Mouse (Mus musculus): Measurements from ENCODE around the gene Fam102a. TPM values are rescaled to one million over a fixed set of nuclear protein-coding genes. Genes with fewer than 3 reads are reported as not detected.

The Fam102a gene
- polyA plus RNA-seq, 1 experiment from 2014 or later, result 7.3 TPM

DNA sequence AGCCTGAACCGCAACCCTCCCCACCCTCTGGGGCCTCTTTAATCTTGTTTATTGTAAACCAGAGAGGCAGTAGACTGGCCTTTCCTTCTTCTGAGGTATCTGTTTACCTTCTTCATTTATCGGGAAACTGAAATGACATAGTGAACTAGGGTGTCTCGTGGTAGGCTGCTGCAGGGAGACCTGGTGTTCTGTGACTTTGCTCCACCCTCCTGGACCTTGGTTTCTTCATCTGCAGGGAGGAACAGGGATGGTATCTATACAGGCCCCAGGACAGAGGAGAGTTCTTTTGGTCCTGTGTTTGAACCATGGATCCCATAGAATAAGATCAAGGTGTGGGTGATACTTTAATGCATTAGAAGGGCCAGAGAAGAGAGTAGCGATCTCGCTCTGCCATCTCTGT lies 16.1 kb downstream of the Fam102a start:
- no peak overlapping the region for H3K27ac ChIP-seq
- WGBS, result 84% methylated on average over 5 of the region's 5 CpGs
- ATAC-seq (replicated peaks), result no peak
- H3K4me1 ChIP-seq, result peaks cover 1% of the 10 kb centered on the region; the same call in 1 of the 2 replicates
- H3K9ac ChIP-seq, result no peak overlapping the region
- no peaks in the 10 kb centered on the region for H3K9me3 ChIP-seq
- H3K4me2 ChIP-seq, result no peak overlapping the region
- no peaks in the 10 kb centered on the region for H3K36me3 ChIP-seq (replicated peaks)
- no peaks in the 10 kb centered on the region for H3K27me3 ChIP-seq (replicated peaks)
- no peak overlapping the region for H3K4me3 ChIP-seq

DNA sequence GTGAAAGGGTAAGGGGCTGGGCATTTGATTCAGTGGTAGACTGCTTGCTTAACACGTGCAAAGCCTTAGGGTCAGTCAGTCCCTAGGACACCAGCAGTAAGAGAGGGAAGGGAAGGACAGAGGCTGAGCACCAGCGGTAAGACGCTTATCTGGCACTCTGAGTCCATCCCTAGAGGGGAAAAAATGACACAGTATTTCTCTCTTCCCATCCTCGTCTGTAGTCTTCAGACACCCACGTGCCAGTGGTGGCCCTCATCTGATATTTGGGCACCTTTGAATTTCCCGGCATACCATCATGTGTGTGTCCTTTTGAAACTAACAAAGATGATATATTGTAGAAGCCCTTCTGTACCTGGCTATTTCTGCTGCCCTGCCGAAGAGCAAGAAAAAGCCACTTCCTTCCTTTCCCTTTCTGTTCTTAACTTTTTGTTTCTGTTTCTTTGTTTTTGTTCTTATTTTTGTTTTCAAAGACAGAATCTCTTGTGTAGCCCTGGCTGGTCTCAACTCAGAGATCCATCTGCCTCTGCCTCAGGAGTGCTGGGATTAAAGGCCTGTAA lies 18.5 kb downstream of the Fam102a start:
- peaks cover 7% of the 10 kb centered on the region; the same call in 1 of the 2 replicates for H3K4me1 ChIP-seq
- no peaks in the 10 kb centered on the region for H3K9me3 ChIP-seq
- 88% methylated on average over 7 of the region's 7 CpGs for WGBS
- H3K9ac ChIP-seq, result no peak overlapping the region
- H3K27ac ChIP-seq, result no peak overlapping the region
- no peak overlapping the region for H3K4me3 ChIP-seq
- no peak for ATAC-seq (replicated peaks)
- H3K4me2 ChIP-seq, result no peak overlapping the region
- no peaks in the 10 kb centered on the region for H3K27me3 ChIP-seq (replicated peaks)
- no peaks in the 10 kb centered on the region for H3K36me3 ChIP-seq (replicated peaks)

DNA sequence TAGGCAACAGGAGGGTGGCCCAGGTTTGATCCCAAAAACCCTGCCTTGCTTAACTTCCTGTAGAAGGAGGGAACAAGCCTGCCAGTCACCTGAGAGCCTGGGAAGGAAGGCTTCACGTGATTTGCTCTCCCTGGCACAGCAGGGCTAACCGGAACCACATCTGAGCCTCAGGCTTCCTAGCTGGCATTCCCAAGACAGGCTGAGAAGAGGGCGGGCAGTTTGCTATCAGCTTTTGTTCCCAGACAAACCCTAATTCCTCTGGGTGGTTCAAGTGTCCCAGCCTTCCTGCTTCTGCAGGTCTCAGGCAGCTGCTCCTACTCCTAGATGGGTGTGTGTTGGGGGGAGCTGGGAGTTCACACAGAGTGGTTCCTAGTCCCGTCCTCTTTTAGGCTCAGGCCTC lies 20.4 kb downstream of the Fam102a start:
- Histone ChIP-seq H3K4me1 (peaks cover 24% of the 10 kb centered on the region), H3K4me2 (no peak overlapping the region), H3K4me3 (no peak overlapping the region), H3K27me3 (replicated peaks) (no peaks in the 10 kb centered on the region), H3K9me3 (no peaks in the 10 kb centered on the region), H3K36me3 (replicated peaks) (no peaks in the 10 kb centered on the region), H3K9ac (no peak overlapping the region), H3K27ac (peak overlapping the region; percentile 7; the same call in 1 of the 2 replicates)
- ATAC-seq (replicated peaks), result no peak
- 42% methylated on average over 4 of the region's 4 CpGs for WGBS

DNA sequence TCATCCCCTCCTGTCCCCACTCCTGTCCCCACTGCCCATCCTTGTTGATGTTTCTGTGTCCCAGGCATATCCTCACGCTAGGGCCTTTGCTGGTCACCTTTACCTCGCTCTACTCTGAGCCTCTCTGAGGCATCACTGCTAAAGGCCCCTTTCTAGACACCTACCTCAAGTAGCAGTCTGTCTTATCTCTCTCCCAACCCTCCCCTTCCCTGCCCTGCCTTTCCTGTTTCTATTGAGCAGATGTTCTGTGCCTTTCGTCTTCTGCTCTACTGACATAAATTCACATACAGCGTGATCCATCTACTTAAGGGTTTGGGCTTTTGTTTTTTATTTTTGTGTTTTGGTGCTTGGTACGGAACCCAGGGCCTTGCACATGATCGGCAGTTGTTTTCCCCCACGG lies 20.9 kb downstream of the Fam102a start:
- H3K9ac ChIP-seq, result no peak overlapping the region
- no peak overlapping the region for H3K4me3 ChIP-seq
- H3K9me3 ChIP-seq, result no peaks in the 10 kb centered on the region
- peak overlapping the region; percentile 31; the same call in 1 of the 2 replicates for H3K27ac ChIP-seq
- no peak overlapping the region for H3K4me2 ChIP-seq
- peaks cover 24% of the 10 kb centered on the region for H3K4me1 ChIP-seq
- WGBS, result 75% methylated on average over 7 of the region's 7 CpGs
- no peaks in the 10 kb centered on the region for H3K36me3 ChIP-seq (replicated peaks)
- H3K27me3 ChIP-seq (replicated peaks), result no peaks in the 10 kb centered on the region
- no peak for ATAC-seq (replicated peaks)

DNA sequence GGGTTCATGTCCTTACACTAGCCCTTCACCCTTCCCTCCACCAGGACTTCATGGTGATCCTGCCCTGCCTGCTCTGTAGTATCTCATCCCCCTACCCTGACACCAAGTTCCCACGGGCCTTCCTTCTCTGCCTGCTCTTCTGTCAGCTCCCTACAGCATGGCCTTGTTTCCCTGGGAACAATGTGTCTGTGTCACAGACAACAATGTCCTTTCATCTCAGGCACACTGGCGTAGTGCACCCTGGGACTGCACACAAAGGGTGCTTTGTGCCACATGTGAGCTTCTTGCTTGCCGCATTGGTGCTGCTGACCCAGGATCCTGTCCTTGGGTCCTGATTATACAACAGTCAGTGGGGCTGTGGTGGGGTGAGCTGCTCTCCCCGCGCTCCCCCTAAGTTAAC lies 24.4 kb downstream of the Fam102a start:
- peak overlapping the region; percentile 72 for H3K27ac ChIP-seq
- H3K27me3 ChIP-seq (replicated peaks), result no peaks in the 10 kb centered on the region
- H3K9ac ChIP-seq, result no peak overlapping the region; the same call in 1 of the 2 replicates
- peaks cover 10% of the 10 kb centered on the region; the same call in 1 of the 2 replicates for H3K36me3 ChIP-seq (replicated peaks)
- peak; percentile 83 for ATAC-seq (replicated peaks)
- no peak overlapping the region for H3K4me2 ChIP-seq
- H3K4me1 ChIP-seq, result peaks cover 24% of the 10 kb centered on the region
- 8% methylated on average over 5 of the region's 5 CpGs for WGBS
- no peak overlapping the region for H3K4me3 ChIP-seq
- H3K9me3 ChIP-seq, result no peaks in the 10 kb centered on the region

DNA sequence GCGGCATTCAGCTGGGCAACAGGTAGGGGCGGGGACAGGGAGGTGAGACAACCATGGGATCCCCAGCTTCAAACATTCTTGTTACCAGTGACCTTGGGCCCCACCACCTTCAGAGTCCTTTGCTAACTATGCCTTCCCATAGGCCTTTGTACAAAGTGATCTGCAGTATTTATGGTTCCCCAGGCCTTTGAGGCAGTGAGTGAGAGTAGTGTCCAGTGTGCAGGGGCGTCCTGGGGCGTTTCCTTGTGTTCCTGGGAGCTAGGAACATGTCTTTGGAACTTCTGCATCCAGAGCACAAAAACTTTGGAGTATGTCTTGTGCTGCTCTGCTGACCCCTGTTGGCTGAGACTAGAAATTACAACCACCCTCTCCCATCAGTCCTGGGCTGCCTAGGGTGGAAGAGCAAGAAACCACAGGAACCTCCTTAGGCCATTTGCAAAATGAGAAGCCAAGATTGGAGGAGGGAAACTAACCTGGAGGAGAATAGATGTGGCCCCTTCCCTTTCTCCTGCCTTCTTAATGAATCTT lies 31.5 kb downstream of the Fam102a start:
- peaks cover 28% of the 10 kb centered on the region for H3K36me3 ChIP-seq (replicated peaks)
- WGBS, result 46% methylated on average over 4 of the region's 4 CpGs
- no peak overlapping the region for H3K27ac ChIP-seq
- no peak overlapping the region for H3K9ac ChIP-seq
- no peaks in the 10 kb centered on the region for H3K9me3 ChIP-seq
- H3K27me3 ChIP-seq (replicated peaks), result no peaks in the 10 kb centered on the region
- no peak for ATAC-seq (replicated peaks)
- H3K4me2 ChIP-seq, result no peak overlapping the region
- peaks cover 9% of the 10 kb centered on the region for H3K4me1 ChIP-seq
- H3K4me3 ChIP-seq, result no peak overlapping the region

DNA sequence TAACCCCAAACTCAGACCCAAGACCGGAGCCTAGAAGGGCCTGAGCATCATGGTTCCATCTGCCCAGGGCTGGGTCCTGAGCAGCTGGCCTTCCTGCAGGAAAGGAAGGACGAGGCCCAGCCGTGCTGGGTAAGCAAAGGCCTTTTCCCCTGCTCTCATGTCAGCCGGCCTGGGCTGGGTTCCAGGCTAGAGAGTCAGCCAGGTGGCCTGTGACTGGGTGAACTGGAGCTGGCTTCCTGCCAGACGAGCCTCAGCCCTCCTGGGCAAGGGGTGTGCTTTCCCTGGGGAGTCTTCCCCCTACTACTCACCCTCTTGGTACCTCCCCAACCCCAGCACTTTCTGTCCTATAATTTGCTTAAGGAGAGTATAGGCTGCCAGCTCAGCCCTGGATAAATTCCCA lies 33.0 kb downstream of the Fam102a start:
- Histone ChIP-seq H3K4me1 (peaks cover 23% of the 10 kb centered on the region), H3K4me2 (no peak overlapping the region), H3K9ac (no peak overlapping the region), H3K9me3 (no peaks in the 10 kb centered on the region), H3K36me3 (replicated peaks) (peaks cover 28% of the 10 kb centered on the region), H3K27ac (no peak overlapping the region), H3K4me3 (no peak overlapping the region), H3K27me3 (replicated peaks) (no peaks in the 10 kb centered on the region)
- WGBS, result 76% methylated on average over 5 of the region's 5 CpGs
- no peak for ATAC-seq (replicated peaks)

DNA sequence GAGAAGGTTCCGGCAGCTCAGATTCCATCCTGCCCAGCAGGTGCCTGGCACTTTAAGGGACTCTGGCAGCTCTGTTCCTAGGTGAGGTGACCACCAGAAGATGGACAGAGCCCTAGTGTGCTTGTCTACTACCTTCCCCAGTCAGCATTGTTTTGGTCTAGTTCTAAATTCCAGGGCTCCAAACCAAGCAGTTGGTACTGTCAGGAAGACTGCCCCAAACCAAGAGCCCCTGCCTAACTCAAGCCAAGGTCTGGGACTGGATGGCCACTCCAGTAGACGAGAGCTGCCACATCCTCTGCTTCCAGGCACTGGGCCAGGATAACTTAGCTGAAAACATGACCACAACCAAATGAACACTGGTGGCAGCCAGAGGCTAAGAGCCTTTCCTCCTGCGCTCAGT lies 33.8 kb downstream of the Fam102a start:
- no peak for ATAC-seq (replicated peaks)
- no peak overlapping the region for H3K4me2 ChIP-seq
- H3K9ac ChIP-seq, result no peak overlapping the region
- H3K36me3 ChIP-seq (replicated peaks), result peaks cover 22% of the 10 kb centered on the region
- H3K4me1 ChIP-seq, result peaks cover 23% of the 10 kb centered on the region
- no peaks in the 10 kb centered on the region for H3K9me3 ChIP-seq
- no peaks in the 10 kb centered on the region for H3K27me3 ChIP-seq (replicated peaks)
- 94% methylated on average over 3 of the region's 3 CpGs for WGBS
- no peak overlapping the region for H3K27ac ChIP-seq
- no peak overlapping the region for H3K4me3 ChIP-seq

DNA sequence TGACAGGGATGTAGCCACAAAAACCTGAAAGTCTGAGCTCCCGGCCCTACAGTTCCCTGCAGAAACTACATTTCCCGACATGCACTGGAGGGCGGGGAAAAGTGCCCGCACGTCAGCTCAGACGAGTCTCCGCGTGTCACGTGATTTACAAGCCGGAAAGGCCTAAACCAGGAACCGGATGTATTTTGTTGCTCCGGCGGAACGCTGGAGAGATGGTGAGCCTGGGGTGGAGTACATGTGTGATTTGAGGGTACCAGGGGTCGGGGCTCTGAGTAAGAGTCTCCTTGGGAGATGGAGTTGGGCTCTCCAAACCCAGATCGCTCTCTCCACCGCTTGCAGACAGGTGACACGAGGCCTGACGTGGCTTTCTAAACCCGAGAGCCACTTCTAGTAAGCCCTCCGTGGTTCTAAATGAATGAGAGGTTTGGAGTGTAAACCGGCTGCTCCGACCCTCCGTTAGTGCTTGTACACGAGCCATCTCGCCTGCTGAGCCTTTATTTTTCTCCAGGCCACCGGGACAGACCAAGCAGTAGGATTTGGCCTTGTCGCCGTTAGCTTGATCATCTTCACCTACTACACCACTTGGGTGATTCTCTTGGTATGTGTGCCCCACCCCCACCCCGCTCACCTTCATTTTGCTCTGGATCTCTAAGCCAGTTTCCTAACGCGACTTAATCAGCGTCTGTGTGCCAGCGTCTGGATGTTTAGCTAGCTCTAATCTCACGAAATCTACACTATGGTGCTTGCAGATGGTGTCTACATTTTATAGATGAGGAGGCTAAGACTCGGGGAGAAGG lies 35.8 kb downstream of the Fam102a start, which contains the start of gene Dpm2:
TSS of gene Dpm2 (plus strand) at position 161 of the 797 bp plus-strand sequence.
- peak; percentile 78 for ATAC-seq (replicated peaks)
- Histone ChIP-seq H3K4me3 (peak within 1 kb of the TSS; percentile 62), H3K9ac (peak within 1 kb of the TSS; percentile 72), H3K36me3 (replicated peaks) (peaks cover 13% of the 10 kb centered on the region), H3K4me2 (peak within 1 kb of the TSS; percentile 85), H3K4me1 (peaks cover 32% of the 10 kb centered on the region), H3K27ac (peak within 1 kb of the TSS; percentile 72), H3K27me3 (replicated peaks) (no peaks in the 10 kb centered on the region), H3K9me3 (no peaks in the 10 kb centered on the region)
- WGBS, result 2% methylated on average over 36 of the region's 36 CpGs

DNA sequence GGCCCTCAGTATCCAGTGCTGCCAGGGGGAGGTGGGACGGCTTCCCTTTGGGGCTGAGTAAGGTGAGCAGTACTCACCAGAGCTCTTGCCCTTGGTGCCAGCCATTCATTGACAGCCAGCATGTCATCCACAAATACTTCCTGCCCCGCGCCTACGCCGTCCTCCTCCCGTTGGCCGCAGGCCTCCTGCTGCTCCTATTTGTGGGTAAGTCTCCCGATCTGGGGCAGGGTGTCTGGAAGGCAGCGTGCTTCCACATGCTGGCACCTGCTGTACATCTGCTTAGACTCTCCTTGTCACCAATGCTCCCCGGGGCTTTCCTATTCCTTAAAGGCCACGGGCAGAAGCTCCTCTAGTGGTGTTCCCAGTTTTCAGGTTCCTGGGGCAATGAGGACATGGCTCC lies 37.1 kb downstream of the Fam102a start:
- peak overlapping the region; percentile 85; the same call in 1 of the 2 replicates for H3K4me2 ChIP-seq

DNA sequence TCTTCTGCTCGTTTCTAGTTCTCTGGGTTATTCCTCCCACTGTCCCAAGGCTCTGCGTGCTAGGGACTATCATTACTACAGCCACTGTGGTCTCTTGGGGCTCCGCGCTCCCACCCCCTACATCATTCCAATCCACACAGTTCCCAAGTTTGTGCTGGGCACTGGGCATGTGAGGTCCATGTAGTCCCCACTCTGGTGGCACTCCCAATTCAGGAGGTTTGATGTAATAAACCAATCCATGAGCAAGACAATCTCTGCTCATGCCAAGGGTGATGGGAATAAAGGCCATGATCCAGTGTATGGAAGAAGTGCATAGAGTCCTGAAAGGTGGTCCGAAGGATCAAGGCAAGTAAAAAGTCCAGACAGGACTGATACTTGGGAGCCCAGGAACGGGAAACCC lies 39.4 kb downstream of the Fam102a start, which contains the start of gene Pip5kl1:
TSS of gene Pip5kl1 (plus strand) at position 301 of the 400 bp plus-strand sequence.
- peaks cover 36% of the 10 kb centered on the region for H3K4me1 ChIP-seq
- H3K9me3 ChIP-seq, result no peaks in the 10 kb centered on the region
- H3K9ac ChIP-seq, result peak within 1 kb of the TSS; percentile 60
- no peak for ATAC-seq (replicated peaks)
- peaks cover 6% of the 10 kb centered on the region for H3K27me3 ChIP-seq (replicated peaks)
- H3K27ac ChIP-seq, result peak within 1 kb of the TSS; percentile 56
- H3K36me3 ChIP-seq (replicated peaks), result no peaks in the 10 kb centered on the region
- peak within 1 kb of the TSS; percentile 100 for H3K4me2 ChIP-seq
- peak within 1 kb of the TSS; percentile 63 for H3K4me3 ChIP-seq
- WGBS, result 77% methylated on average over 6 of the region's 6 CpGs

More for the DNA sequence above, 37.1 kb downstream of the Fam102a start:
- H3K4me3 ChIP-seq, result no peak overlapping the region
- no peak overlapping the region for H3K9ac ChIP-seq
- peaks cover 36% of the 10 kb centered on the region for H3K4me1 ChIP-seq
- no peaks in the 10 kb centered on the region for H3K9me3 ChIP-seq
- peaks cover 9% of the 10 kb centered on the region for H3K36me3 ChIP-seq (replicated peaks)
- no peaks in the 10 kb centered on the region for H3K27me3 ChIP-seq (replicated peaks)
- ATAC-seq (replicated peaks), result no peak
- H3K27ac ChIP-seq, result no peak overlapping the region
- 88% methylated on average over 11 of the region's 11 CpGs for WGBS

DNA sequence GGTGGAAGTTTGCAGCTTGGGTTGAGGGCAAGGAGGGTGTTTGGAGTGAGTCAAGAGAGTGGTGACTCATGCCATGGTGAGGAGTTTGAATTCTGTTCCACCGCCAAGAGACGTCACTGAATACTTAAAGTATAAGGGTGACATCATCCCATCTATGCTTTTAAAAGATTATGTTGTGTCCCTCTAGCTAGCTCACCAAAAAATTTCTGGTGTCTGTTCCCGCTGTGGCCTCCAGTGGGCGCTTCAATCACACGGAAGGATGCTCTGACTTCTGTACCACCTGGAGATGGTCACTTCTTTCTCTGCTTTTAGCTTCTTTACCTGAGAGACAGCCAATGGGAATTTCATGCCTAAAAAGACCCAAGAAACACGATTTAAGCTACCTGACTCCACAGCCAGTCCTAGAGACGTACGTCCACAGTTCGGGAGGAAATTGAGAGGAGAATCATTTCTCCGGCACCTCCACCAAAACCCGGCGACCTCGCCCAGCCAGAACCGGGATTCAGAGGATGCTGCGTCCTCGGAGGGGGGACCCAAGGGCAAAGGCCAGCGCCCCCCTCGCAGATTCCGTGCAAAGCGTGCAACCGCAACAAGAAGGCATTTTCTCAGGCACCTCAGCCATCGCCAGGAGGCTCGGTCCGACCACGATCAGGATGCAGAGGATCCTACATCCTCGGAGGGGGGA lies 39.9 kb downstream of the Fam102a start:
- Histone ChIP-seq H3K4me2 (peak overlapping the region; percentile 100), H3K4me3 (peak overlapping the region; percentile 63), H3K36me3 (replicated peaks) (no peaks in the 10 kb centered on the region), H3K27me3 (replicated peaks) (peaks cover 12% of the 10 kb centered on the region), H3K27ac (peak overlapping the region; percentile 56), H3K9ac (peak overlapping the region; percentile 60), H3K4me1 (peaks cover 36% of the 10 kb centered on the region), H3K9me3 (no peaks in the 10 kb centered on the region)
- ATAC-seq (replicated peaks), result peak; percentile 55
- WGBS, result under 1% methylated on average over 26 of the region's 26 CpGs
